Mouse (Mus musculus): Measurements from ENCODE around the gene 4932411N23Rik.
"Not testable (repeated sequence)": the region's sequence is repeated elsewhere in the genome, so short reads cannot be mapped to it uniquely, and the experiment has no call there.

The 4932411N23Rik gene

GRCm38 (mm10) chrX:126815768-126816167 is at the start of gene 4932411N23Rik:
TSS of gene 4932411N23Rik (minus strand) at chrX:126815868.
- no peak for DNase-seq (ENCODE audit: low spot score in 2 of 2)

GRCm38 (mm10) chrX:126779895-126780294 is 35.8 kb downstream of the 4932411N23Rik start:
- no peak for DNase-seq (ENCODE audit: low spot score in 2 of 2)

DNA sequence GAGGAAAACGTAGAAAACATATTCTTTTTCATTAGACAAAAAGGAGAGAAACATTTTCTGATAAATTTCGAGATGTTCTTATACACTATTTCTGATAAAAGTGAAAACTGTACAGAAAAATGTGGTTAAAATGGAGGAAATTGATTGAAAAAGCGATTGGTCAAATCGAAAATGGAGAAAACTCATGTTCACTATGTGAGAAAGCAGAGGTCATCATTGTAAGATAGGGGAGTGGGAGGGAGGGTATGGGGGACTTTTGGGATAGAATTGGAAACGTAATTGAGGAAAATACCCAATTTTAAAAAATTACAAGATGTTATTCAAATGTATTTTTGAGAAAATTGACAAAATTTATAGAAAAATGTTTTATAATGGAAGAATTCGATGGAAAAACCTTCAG is 38.0 kb downstream of the 4932411N23Rik start:
- peak; percentile 11 to 51 for DNase-seq (ENCODE audit: low spot score in 2 of 2)

DNA sequence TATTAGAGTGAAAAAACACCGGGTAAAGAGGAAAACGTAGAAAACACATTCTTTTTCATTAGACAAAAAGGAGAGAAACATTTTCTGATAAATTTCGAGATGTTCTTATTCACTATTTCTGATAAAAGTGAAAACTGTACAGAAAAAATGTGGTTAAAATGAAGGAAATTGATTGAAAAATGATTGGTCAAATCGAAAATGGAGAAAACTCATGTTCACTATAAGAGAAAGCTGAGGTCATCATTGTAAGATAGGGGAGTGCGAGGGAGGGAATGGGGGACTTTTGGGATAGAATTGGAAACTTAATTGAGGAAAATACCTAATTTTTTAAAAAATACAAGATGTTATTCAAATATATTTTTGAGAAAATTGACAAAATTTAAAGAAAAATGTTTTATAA is 40.8 kb downstream of the 4932411N23Rik start:
- DNase-seq (ENCODE audit: low spot score in 2 of 2) = not testable (repeated sequence)

DNA sequence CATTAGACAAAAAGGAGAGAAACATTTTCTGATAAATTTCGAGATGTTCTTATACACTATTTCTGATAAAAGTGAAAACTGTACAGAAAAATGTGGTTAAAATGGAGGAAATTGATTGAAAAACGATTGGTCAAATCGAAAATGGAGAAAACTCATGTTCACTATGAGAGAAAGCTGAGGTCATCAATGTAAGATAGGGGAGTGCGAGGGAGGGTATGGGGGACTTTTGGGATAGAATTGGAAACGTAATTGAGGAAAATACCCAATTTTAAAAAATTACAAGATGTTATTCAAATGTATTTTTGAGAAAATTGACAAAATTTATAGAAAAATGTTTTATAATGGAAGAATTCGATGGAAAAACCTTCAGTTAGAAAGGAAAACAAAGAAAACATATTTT is 42.2 kb downstream of the 4932411N23Rik start:
- peak; percentile 11 to 72 for DNase-seq (ENCODE audit: low spot score in 2 of 2)

Data from spleen, postnatal 4 days (tissue).